Mouse (Mus musculus): ENCODE measurements at regions not wholly inside any gene's neighbourhood (a gene's known extent, or its start where the extent isn't known, plus 50 kb on each side); places are given as distances from the start of the nearest gene placed in this dataset.

DNA sequence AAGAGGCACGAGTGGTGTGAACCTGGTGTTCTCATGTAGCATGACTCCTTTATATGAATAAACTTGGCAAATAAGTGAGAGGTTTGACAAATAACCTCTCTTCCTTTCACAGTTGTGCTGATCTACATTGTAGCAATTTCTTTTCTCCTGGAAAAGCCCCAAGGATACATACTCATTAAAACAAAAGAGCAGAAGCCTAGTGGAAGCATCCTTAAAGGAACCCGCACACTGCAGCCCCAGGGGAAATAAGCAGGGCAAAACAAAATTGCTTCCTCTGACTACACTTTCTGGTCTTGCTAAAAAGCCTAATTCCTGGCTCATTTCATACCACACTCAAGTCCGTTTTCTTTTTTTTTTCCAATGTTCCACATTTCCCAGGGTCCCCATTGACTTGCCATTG lies 72.7 kb upstream of the Gm10184 start:
- Histone ChIP-seq H3K9me3 (ENCODE audit: control insufficient read depth, low read length) (no peaks in the 10 kb centered on the region), H3K4me2 (ENCODE audit: low read depth, low read length, severe bottlenecking) (no peak overlapping the region), H3K36me3 (ENCODE audit: control insufficient read depth, insufficient read depth, low read length) (no peaks in the 10 kb centered on the region), H3K4me1 (replicated peaks; ENCODE audit: control insufficient read depth, insufficient read depth, low read length) (0 out of 2 replicates have a peak, but pooled peaks cover 2% of the 10 kb centered on the region), H3K4me3 (ENCODE audit: low read depth, low read length) (no peak overlapping the region), H3K27me3 (ENCODE audit: control insufficient read depth, insufficient read depth, low read length) (no peaks in the 10 kb centered on the region), H3K27ac (ENCODE audit: low read depth, low read length) (no peak overlapping the region), H3K9ac (ENCODE audit: low read length) (no peak overlapping the region)
- ATAC-seq (replicated peaks; ENCODE audit: low FRiP score) (no peak), DNase-seq (ENCODE audit: low spot score) (no peak)
- 64% methylated on average over 3 of the region's 3 CpGs for WGBS

GRCm38 (mm10) chr17:89979055-89979853 lies 69.0 kb upstream of the Gm10184 start:
- no peak for DNase-seq (ENCODE audit: low spot score)

GRCm38 (mm10) chr17:89963000-89963399 lies 52.8 kb upstream of the Gm10184 start:
- 90% methylated on average over 1 of the region's 1 CpGs for WGBS
- no peaks in the 10 kb centered on the region for H3K4me1 ChIP-seq (replicated peaks; ENCODE audit: control insufficient read depth, insufficient read depth, low read length)
- H3K4me3 ChIP-seq (ENCODE audit: low read depth, low read length): no peak overlapping the region
- no peaks in the 10 kb centered on the region for H3K36me3 ChIP-seq (ENCODE audit: control insufficient read depth, insufficient read depth, low read length)
- ATAC-seq (replicated peaks; ENCODE audit: low FRiP score) (no peak), DNase-seq (ENCODE audit: low spot score) (no peak)
- H3K27ac ChIP-seq (ENCODE audit: low read depth, low read length): no peak overlapping the region
- H3K9ac ChIP-seq (ENCODE audit: low read length): no peak overlapping the region
- H3K9me3 ChIP-seq (ENCODE audit: control insufficient read depth, low read length): no peaks in the 10 kb centered on the region
- no peaks in the 10 kb centered on the region for H3K27me3 ChIP-seq (ENCODE audit: control insufficient read depth, insufficient read depth, low read length)
- H3K4me2 ChIP-seq (ENCODE audit: low read depth, low read length, severe bottlenecking): no peak overlapping the region

More at GRCm38 (mm10) chr17:89979055-89979853, 69.0 kb upstream of the Gm10184 start:
- 0 out of 2 replicates have a peak, but pooled peaks cover 2% of the 10 kb centered on the region for H3K4me1 ChIP-seq (replicated peaks; ENCODE audit: control insufficient read depth, insufficient read depth, low read length)
- ATAC-seq (replicated peaks; ENCODE audit: low FRiP score): peak; percentile 81
- H3K4me3 ChIP-seq (ENCODE audit: low read depth, low read length): no peak overlapping the region
- 33% methylated on average over 5 of the region's 5 CpGs for WGBS
- H3K4me2 ChIP-seq (ENCODE audit: low read depth, low read length, severe bottlenecking): no peak overlapping the region
- H3K36me3 ChIP-seq (ENCODE audit: control insufficient read depth, insufficient read depth, low read length): no peaks in the 10 kb centered on the region
- no peak overlapping the region for H3K27ac ChIP-seq (ENCODE audit: low read depth, low read length)
- no peaks in the 10 kb centered on the region for H3K27me3 ChIP-seq (ENCODE audit: control insufficient read depth, insufficient read depth, low read length)
- no peak overlapping the region for H3K9ac ChIP-seq (ENCODE audit: low read length)
- no peaks in the 10 kb centered on the region for H3K9me3 ChIP-seq (ENCODE audit: control insufficient read depth, low read length)

DNA sequence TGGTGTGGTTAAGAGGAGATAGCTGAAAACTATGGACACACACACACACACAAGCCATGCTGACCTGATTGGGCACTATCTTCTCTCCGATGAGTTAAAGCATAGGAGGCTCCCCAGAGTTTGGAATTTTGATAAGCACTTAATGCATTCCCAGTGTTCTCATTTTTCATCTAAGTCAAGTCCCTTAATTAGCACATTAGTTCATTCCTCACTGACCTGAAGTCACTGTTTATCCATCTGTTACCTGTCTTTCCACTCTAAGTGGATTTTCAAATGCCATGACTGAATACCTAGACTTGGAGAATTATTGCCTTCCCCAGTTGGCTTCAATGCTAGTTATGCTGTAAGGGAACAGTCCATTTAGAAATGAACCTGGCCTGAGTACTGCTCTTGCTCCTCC lies 51.2 kb upstream of the Gm10184 start:
- no peak for ATAC-seq (replicated peaks; ENCODE audit: low FRiP score)
- Histone ChIP-seq H3K4me2 (ENCODE audit: low read depth, low read length, severe bottlenecking) (no peak overlapping the region), H3K36me3 (ENCODE audit: control insufficient read depth, insufficient read depth, low read length) (no peaks in the 10 kb centered on the region), H3K4me1 (replicated peaks; ENCODE audit: control insufficient read depth, insufficient read depth, low read length) (no peaks in the 10 kb centered on the region), H3K27me3 (ENCODE audit: control insufficient read depth, insufficient read depth, low read length) (no peaks in the 10 kb centered on the region), H3K4me3 (ENCODE audit: low read depth, low read length) (no peak overlapping the region), H3K27ac (ENCODE audit: low read depth, low read length) (no peak overlapping the region), H3K9ac (ENCODE audit: low read length) (no peak overlapping the region), H3K9me3 (ENCODE audit: control insufficient read depth, low read length) (no peaks in the 10 kb centered on the region)
- WGBS: 79% methylated on average over 1 of the region's 1 CpGs
- DNase-seq (ENCODE audit: low spot score): no peak

DNA sequence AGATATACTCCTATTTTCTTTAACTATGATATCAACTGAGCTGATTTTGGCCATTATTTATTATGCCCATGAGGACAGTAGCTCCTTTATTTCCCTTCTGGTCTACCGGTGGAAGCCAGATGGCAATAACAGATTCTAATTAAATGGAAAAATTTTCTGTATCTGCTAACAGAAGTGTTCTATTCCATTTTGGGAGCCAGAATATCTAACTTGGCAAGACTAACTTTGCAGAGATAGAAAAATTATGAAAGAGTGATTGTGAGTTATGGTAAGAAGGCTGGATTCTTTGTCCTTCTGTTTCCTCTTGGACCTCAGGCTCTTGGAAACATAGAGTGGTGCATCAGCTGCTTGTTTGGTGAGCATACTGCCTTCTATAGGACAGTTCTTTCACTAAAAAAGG lies 50.1 kb upstream of the Gm10184 start:
- H3K9ac ChIP-seq (ENCODE audit: low read length): no peak overlapping the region
- WGBS: 98% methylated on average over 1 of the region's 1 CpGs

More for the DNA sequence above, 50.1 kb upstream of the Gm10184 start:
- H3K4me3 ChIP-seq (ENCODE audit: low read depth, low read length): no peak overlapping the region
- no peaks in the 10 kb centered on the region for H3K27me3 ChIP-seq (ENCODE audit: control insufficient read depth, insufficient read depth, low read length)
- DNase-seq (ENCODE audit: low spot score) (no peak), ATAC-seq (replicated peaks; ENCODE audit: low FRiP score) (no peak)
- H3K4me2 ChIP-seq (ENCODE audit: low read depth, low read length, severe bottlenecking): no peak overlapping the region
- H3K36me3 ChIP-seq (ENCODE audit: control insufficient read depth, insufficient read depth, low read length): no peaks in the 10 kb centered on the region
- no peaks in the 10 kb centered on the region for H3K9me3 ChIP-seq (ENCODE audit: control insufficient read depth, low read length)
- no peaks in the 10 kb centered on the region for H3K4me1 ChIP-seq (replicated peaks; ENCODE audit: control insufficient read depth, insufficient read depth, low read length)
- no peak overlapping the region for H3K27ac ChIP-seq (ENCODE audit: low read depth, low read length)

Measured in forebrain, embryonic 11.5 days (tissue).